In the genomic region with DNA sequence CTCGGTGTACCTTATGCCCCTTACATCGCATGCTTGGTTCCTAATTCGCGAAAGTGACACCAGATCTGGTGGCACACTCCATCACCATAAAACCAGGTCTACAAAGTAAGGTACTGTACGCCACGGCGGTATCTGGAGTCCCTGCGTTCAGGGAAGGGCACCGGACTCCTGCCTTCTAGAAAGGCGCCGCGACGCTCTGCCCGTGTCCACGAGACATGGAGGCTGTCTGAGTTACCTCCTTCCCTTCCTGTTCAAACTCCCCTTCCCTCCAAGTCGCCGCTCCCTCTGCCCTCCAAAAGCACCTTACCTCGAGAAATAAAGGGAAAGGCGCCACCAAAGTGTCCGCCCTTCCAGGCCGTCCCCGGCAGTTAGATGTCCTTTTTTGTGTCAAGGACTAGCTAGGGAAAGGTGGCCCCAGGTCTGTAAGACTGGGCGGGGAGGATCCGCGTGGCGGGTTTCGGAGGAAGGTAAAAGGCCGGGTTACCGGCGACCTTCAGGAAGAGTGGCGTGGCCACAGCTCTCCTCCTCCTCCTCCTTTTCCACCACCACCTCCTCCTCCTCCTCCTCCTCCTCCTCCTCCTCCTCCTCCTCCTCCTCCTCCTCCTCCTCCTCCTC, we compare ENCODE assay signal across 8 mouse cellular contexts. TPM values are rescaled to one million over a fixed set of nuclear protein-coding genes. Genes with fewer than 3 reads are reported as not detected.
DNase-seq lines count a peak whose midpoint lies in the region; ATAC-seq and TF ChIP-seq lines count a peak whose summit lies in the region.

No protein-coding gene starts in this region.

- H3K27me3 ChIP-seq in E14TG2a.4 (ENCODE audit: insufficient read depth, low read length), result no peaks in the 10 kb centered on the region
- no peaks in the 10 kb centered on the region for H3K27me3 ChIP-seq in heart, embryonic 14.5 days (ENCODE audit: control insufficient read depth, insufficient read depth, low read length)
- H3K27me3 ChIP-seq in midbrain, embryonic 13.5 days, result no peaks in the 10 kb centered on the region
- H3K27me3 ChIP-seq in splenic B cell, adult 2 months (ENCODE audit: control insufficient read depth, insufficient read depth, low read length, poor library complexity, severe bottlenecking), result no peaks in the 10 kb centered on the region

- H3K4me3 ChIP-seq in E14TG2a.4 (replicated peaks; ENCODE audit: low read length), result peak overlapping the region; percentile 89
- H3K4me3 ChIP-seq in heart, embryonic 14.5 days (ENCODE audit: control insufficient read depth in 1 of 2, insufficient read depth in 1 of 2, low read depth in 1 of 2, low read length in 2 of 2), result peak overlapping the region; percentile 79 to 92
- peak overlapping the region; percentile 88 for H3K4me3 ChIP-seq in midbrain, embryonic 13.5 days (replicated peaks)

- no peaks in the 10 kb centered on the region for H3K9me3 ChIP-seq in E14TG2a.4 (ENCODE audit: low read length)
- H3K9me3 ChIP-seq in heart, embryonic 14.5 days (ENCODE audit: control insufficient read depth, low read length), result no peaks in the 10 kb centered on the region
- no peaks in the 10 kb centered on the region for H3K9me3 ChIP-seq in midbrain, embryonic 13.5 days

- peak overlapping the region; percentile 93 to 97 for H3K27ac ChIP-seq in heart, embryonic 14.5 days (replicated peaks in 1 of 2; ENCODE audit: control insufficient read depth in 1 of 2, insufficient read depth in 1 of 2, low read depth in 2 of 2, low read length in 2 of 2)
- H3K27ac ChIP-seq in midbrain, embryonic 13.5 days, result peak overlapping the region; percentile 100

- no peak for TF ChIP-seq CTCF in E14TG2a.4 (conservative IDR thresholded peaks at IDR 0.05; ENCODE audit: low read length)

- peak overlapping the region; percentile 96 for H3K9ac ChIP-seq in heart, embryonic 14.5 days (ENCODE audit: low read length)
- H3K9ac ChIP-seq in midbrain, embryonic 13.5 days (replicated peaks), result peak overlapping the region; percentile 99

- H3K36me3 ChIP-seq in E14TG2a.4 (ENCODE audit: insufficient read depth, low read length), result peaks cover 18% of the 10 kb centered on the region
- H3K36me3 ChIP-seq in heart, embryonic 14.5 days (ENCODE audit: control insufficient read depth, insufficient read depth, low read length), result peaks cover 15% of the 10 kb centered on the region; the same call in 1 of the 2 replicates
- H3K36me3 ChIP-seq in midbrain, embryonic 13.5 days, result peaks cover 19% of the 10 kb centered on the region
- H3K36me3 ChIP-seq in splenic B cell, adult 2 months (ENCODE audit: control insufficient read depth, insufficient read depth, low read length, poor library complexity, severe bottlenecking), result peaks cover 5% of the 10 kb centered on the region; the same call in 1 of the 2 replicates

- peak; percentile 68 for DNase-seq in CD4-positive, CD25-positive, alpha-beta regulatory T cell, adult 2 months (ENCODE audit: low read depth, low spot score)
- peak; percentile 43 to 53 for DNase-seq in cerebellum, postnatal 36 days
- DNase-seq in layer of hippocampus, postnatal 36 days, result peak; percentile 27 to 38
- peak; percentile 61 for DNase-seq in splenic B cell, adult 2 months (ENCODE audit: low read depth, low spot score)

- peak overlapping the region; percentile 80 for H3K4me2 ChIP-seq in heart, embryonic 14.5 days (ENCODE audit: low read length)
- peak overlapping the region; percentile 86 for H3K4me2 ChIP-seq in midbrain, embryonic 13.5 days (replicated peaks)

- WGBS in heart, embryonic 14.5 days, result under 1% methylated on average over 30 of the region's 31 CpGs
- 0% methylated on average over 31 of the region's 31 CpGs for WGBS in midbrain, embryonic 13.5 days

- peaks cover 69% of the 10 kb centered on the region for H3K4me1 ChIP-seq in E14TG2a.4 (replicated peaks; ENCODE audit: low read depth, low read length)
- peaks cover 16 to 31% of the 10 kb centered on the region in 2 experiments for H3K4me1 ChIP-seq in heart, embryonic 14.5 days (ENCODE audit: control insufficient read depth in 2 of 2, insufficient read depth in 2 of 2, low read length in 2 of 2)
- H3K4me1 ChIP-seq in midbrain, embryonic 13.5 days (replicated peaks), result peaks cover 39% of the 10 kb centered on the region

- no peak for ATAC-seq in CD4-positive, CD25-positive, alpha-beta regulatory T cell, adult 4 months
- ATAC-seq in heart, embryonic 14.5 days (ENCODE audit: insufficient number of reproducible peaks, insufficient read depth, low FRiP score, low read depth), result peak; percentile 1; the same call in 1 of the 2 replicates
- ATAC-seq in midbrain, embryonic 13.5 days, result no peak

RNA-seq across cellular contexts. Expression of a gene that starts 0.8 kb away (rescaled TPM):
- polyA plus RNA-seq in CD4-positive, CD25-positive, alpha-beta regulatory T cell, adult 4 months (2017; shearing (Covaris generic)), result 10 to 100 TPM; 65.0 to 80.7 TPM
- 72.8 and 80.8 TPM in 2 replicates for polyA plus RNA-seq in heart, embryonic 14.5 days (2014; fragmentation: Nextera tagmentation; extraction: Ambion mirVana)
- total RNA-seq in layer of hippocampus, postnatal 36 days (2021), result 10 to 100 TPM; 78.3 to 79.3 TPM
- polyA plus RNA-seq in midbrain, embryonic 13.5 days (2015; fragmentation: Nextera tagmentation; extraction: Ambion mirVana), result 156 and 159 TPM in 2 replicates

RNA-seq across cellular contexts. Expression of a gene that starts 57.6 kb away (rescaled TPM):
- polyA plus RNA-seq in CD4-positive, CD25-positive, alpha-beta regulatory T cell, adult 4 months (2017; shearing (Covaris generic)), result 10 to 100 TPM; 34.6 to 44.7 TPM
- 191 TPM in 2 replicates for polyA plus RNA-seq in heart, embryonic 14.5 days (2014; fragmentation: Nextera tagmentation; extraction: Ambion mirVana)
- total RNA-seq in layer of hippocampus, postnatal 36 days (2021), result 10 to 100 TPM; 80.4 to 90.3 TPM
- polyA plus RNA-seq in midbrain, embryonic 13.5 days (2015; fragmentation: Nextera tagmentation; extraction: Ambion mirVana), result 149 and 152 TPM in 2 replicates
